Mouse (Mus musculus): ENCODE data around the gene Carnmt1. TPM values are rescaled to one million over a fixed set of nuclear protein-coding genes. Genes with fewer than 3 reads are reported as not detected.

The Carnmt1 gene
- total and polyA plus RNA-seq, 2 experiments from 2014 or later: 8.2 to 11.5 TPM

GRCm38 (mm10) chr19:18655999-18656398 lies 14.6 kb upstream of the Carnmt1 start:
- H3K4me2 ChIP-seq (ENCODE audit: low read depth, low read length, poor library complexity, severe bottlenecking): no peak overlapping the region
- no peak for DNase-seq (ENCODE audit: low spot score)
- WGBS: 86% methylated on average over 7 of the region's 7 CpGs
- no peaks in the 10 kb centered on the region for H3K9me3 ChIP-seq (ENCODE audit: low read length)
- no peak overlapping the region for H3K27ac ChIP-seq (ENCODE audit: low read depth, low read length)
- ATAC-seq (ENCODE audit: low FRiP score): no peak
- H3K36me3 ChIP-seq (ENCODE audit: insufficient read depth, low read length): no peaks in the 10 kb centered on the region
- no peak overlapping the region for H3K4me3 ChIP-seq (ENCODE audit: low read depth, low read length)
- H3K4me1 ChIP-seq (ENCODE audit: insufficient read depth, low read length): no peaks in the 10 kb centered on the region
- no peak overlapping the region for H3K9ac ChIP-seq (replicated peaks; ENCODE audit: low read length, poor library complexity, severe bottlenecking)
- no peaks in the 10 kb centered on the region for H3K27me3 ChIP-seq (ENCODE audit: insufficient read depth, low read length)
- no peak for TF ChIP-seq CTCF (IDR thresholded peaks at IDR 0.05)

DNA sequence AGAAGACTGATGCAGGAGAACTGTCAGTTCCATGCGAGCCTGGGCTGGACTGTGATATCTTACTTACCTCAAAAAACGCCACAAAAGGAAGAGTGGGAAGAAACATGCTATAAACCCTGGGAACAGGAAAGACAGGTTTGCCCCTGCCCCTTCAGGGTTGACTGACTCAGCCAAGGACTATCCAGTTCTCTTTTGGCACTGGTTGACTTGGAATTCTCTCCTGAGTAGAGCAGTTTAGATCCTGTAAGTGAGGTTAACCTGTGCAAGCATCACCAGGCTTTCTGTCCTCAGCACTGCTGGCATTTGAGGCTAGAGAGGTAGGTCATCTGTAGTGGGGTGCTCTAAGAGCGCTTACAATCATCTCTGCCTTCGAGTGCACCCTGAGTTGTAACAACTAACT lies 12.1 kb upstream of the Carnmt1 start:
- Histone ChIP-seq H3K4me2 (ENCODE audit: low read depth, low read length, poor library complexity, severe bottlenecking) (no peak overlapping the region), H3K4me1 (ENCODE audit: insufficient read depth, low read length) (no peaks in the 10 kb centered on the region), H3K9ac (replicated peaks; ENCODE audit: low read length, poor library complexity, severe bottlenecking) (no peak overlapping the region), H3K27me3 (ENCODE audit: insufficient read depth, low read length) (no peaks in the 10 kb centered on the region), H3K4me3 (ENCODE audit: low read depth, low read length) (no peak overlapping the region), H3K27ac (ENCODE audit: low read depth, low read length) (no peak overlapping the region), H3K9me3 (ENCODE audit: low read length) (no peaks in the 10 kb centered on the region), H3K36me3 (ENCODE audit: insufficient read depth, low read length) (no peaks in the 10 kb centered on the region)
- TF ChIP-seq CTCF (IDR thresholded peaks at IDR 0.05): no peak
- ATAC-seq (ENCODE audit: low FRiP score): no peak
- DNase-seq (ENCODE audit: low spot score): no peak
- 66% methylated on average over 4 of the region's 4 CpGs for WGBS

DNA sequence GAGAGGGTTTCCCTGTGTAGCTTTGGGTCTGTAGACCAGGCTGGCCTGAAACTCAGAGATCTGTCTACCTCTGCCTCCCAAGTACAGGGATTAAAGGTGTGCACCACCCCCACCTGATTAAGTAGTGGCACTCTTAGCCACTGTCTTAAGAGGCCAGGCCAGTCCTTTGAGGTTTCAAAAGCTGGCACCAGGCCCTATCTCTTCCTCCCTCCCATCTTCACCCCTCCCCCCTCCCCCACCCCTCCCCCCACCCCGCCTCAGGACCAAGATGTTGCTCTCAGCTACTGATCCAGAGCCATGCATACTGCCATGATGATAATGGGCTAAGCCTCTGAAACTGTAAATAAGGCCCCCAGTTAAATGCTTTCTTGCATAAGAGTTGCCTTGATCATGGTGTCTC lies 11.2 kb upstream of the Carnmt1 start:
- DNase-seq (ENCODE audit: low spot score): no peak
- H3K4me1 ChIP-seq (ENCODE audit: insufficient read depth, low read length): no peaks in the 10 kb centered on the region
- ATAC-seq (ENCODE audit: low FRiP score): no peak
- no peak for TF ChIP-seq CTCF (IDR thresholded peaks at IDR 0.05)
- WGBS: 50% methylated on average over 1 of the region's 1 CpGs
- no peak overlapping the region for H3K4me3 ChIP-seq (ENCODE audit: low read depth, low read length)
- H3K27ac ChIP-seq (ENCODE audit: low read depth, low read length): no peak overlapping the region
- no peaks in the 10 kb centered on the region for H3K9me3 ChIP-seq (ENCODE audit: low read length)
- H3K4me2 ChIP-seq (ENCODE audit: low read depth, low read length, poor library complexity, severe bottlenecking): no peak overlapping the region
- H3K27me3 ChIP-seq (ENCODE audit: insufficient read depth, low read length): no peaks in the 10 kb centered on the region
- no peaks in the 10 kb centered on the region for H3K36me3 ChIP-seq (ENCODE audit: insufficient read depth, low read length)
- no peak overlapping the region for H3K9ac ChIP-seq (replicated peaks; ENCODE audit: low read length, poor library complexity, severe bottlenecking)

DNA sequence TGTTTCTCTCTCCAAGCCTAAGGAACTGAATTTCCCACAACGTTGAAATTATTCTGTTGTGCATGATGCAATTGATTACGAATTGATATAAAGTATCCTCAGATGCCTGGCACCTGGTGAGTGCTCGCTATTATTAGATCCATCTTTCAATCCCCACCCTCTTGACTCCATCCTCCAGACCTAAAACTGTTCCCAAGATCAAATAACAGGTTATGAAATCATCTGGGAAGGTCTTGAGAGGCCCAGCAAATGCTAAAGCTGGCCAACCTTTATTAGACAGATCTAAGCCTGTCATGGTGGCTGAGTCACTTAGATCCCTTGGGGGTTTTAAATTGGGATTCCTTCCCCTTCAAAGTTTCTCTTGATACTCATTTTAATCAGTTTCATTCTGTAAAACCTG lies 10.1 kb upstream of the Carnmt1 start:
- Histone ChIP-seq H3K36me3 (ENCODE audit: insufficient read depth, low read length) (no peaks in the 10 kb centered on the region), H3K4me3 (ENCODE audit: low read depth, low read length) (no peak overlapping the region), H3K4me1 (ENCODE audit: insufficient read depth, low read length) (no peaks in the 10 kb centered on the region), H3K9me3 (ENCODE audit: low read length) (no peaks in the 10 kb centered on the region), H3K9ac (replicated peaks; ENCODE audit: low read length, poor library complexity, severe bottlenecking) (no peak overlapping the region), H3K4me2 (ENCODE audit: low read depth, low read length, poor library complexity, severe bottlenecking) (no peak overlapping the region), H3K27me3 (ENCODE audit: insufficient read depth, low read length) (no peaks in the 10 kb centered on the region), H3K27ac (ENCODE audit: low read depth, low read length) (no peak overlapping the region)
- TF ChIP-seq CTCF (IDR thresholded peaks at IDR 0.05): no peak
- DNase-seq (ENCODE audit: low spot score) (no peak), ATAC-seq (ENCODE audit: low FRiP score) (no peak)
- WGBS: 87% methylated on average over 3 of the region's 3 CpGs

DNA sequence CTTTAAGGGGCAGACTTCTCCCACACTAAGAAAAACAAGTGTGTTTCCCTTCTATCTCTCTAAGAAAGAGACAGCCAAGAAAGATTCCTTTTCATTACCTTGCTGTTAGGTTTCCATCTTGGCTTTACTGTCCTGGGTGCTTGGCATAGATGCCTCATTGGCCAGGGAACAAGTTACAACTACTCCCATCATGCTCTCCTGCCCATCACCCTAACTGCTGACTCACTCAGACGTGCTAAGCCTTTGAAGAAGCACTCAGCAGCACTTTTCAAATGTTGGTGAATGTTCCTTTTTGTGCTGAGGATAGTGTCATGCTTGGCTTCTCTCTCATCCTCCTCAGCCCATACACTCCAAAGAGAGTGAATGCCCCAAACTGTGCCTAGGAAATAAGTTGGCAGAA lies 8.9 kb upstream of the Carnmt1 start:
- no peak overlapping the region for H3K27ac ChIP-seq (ENCODE audit: low read depth, low read length)
- no peak overlapping the region for H3K9ac ChIP-seq (replicated peaks; ENCODE audit: low read length, poor library complexity, severe bottlenecking)
- H3K9me3 ChIP-seq (ENCODE audit: low read length): no peaks in the 10 kb centered on the region
- H3K4me2 ChIP-seq (ENCODE audit: low read depth, low read length, poor library complexity, severe bottlenecking): no peak overlapping the region
- WGBS: 28% methylated on average over 1 of the region's 1 CpGs
- ATAC-seq (ENCODE audit: low FRiP score) (no peak), DNase-seq (ENCODE audit: low spot score) (no peak)
- H3K36me3 ChIP-seq (ENCODE audit: insufficient read depth, low read length): no peaks in the 10 kb centered on the region
- no peaks in the 10 kb centered on the region for H3K4me1 ChIP-seq (ENCODE audit: insufficient read depth, low read length)
- no peak overlapping the region for H3K4me3 ChIP-seq (ENCODE audit: low read depth, low read length)
- no peak for TF ChIP-seq CTCF (IDR thresholded peaks at IDR 0.05)
- no peaks in the 10 kb centered on the region for H3K27me3 ChIP-seq (ENCODE audit: insufficient read depth, low read length)

DNA sequence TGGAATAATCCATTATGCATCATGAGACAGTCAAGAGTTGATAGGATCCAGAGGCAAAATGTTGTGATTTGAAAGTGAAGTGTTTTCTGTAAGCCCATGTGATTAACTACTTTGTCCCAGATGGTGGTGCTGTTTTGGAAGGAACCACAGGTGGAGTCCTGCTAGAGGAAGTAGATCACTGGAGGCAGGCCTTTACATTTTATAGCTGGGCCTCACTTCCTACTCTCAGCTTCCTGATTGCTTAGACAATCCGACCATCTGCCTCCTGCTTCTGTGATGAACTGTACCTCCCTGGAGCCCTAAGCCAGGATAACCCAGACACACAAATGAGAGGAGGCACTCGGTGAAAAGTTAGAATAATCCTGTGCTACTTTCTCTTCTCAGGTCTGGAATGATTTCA lies 6.7 kb upstream of the Carnmt1 start:
- Histone ChIP-seq H3K4me1 (ENCODE audit: insufficient read depth, low read length) (no peaks in the 10 kb centered on the region), H3K9me3 (ENCODE audit: low read length) (no peaks in the 10 kb centered on the region), H3K36me3 (ENCODE audit: insufficient read depth, low read length) (no peaks in the 10 kb centered on the region), H3K27me3 (ENCODE audit: insufficient read depth, low read length) (no peaks in the 10 kb centered on the region), H3K9ac (replicated peaks; ENCODE audit: low read length, poor library complexity, severe bottlenecking) (no peak overlapping the region), H3K27ac (ENCODE audit: low read depth, low read length) (no peak overlapping the region), H3K4me2 (ENCODE audit: low read depth, low read length, poor library complexity, severe bottlenecking) (no peak overlapping the region), H3K4me3 (ENCODE audit: low read depth, low read length) (no peak overlapping the region)
- 67% methylated on average over 2 of the region's 2 CpGs for WGBS
- DNase-seq (ENCODE audit: low spot score) (no peak), ATAC-seq (ENCODE audit: low FRiP score) (no peak)
- no peak for TF ChIP-seq CTCF (IDR thresholded peaks at IDR 0.05)

Measured in midbrain, postnatal 0 days (tissue).